13 mouse cellular contexts compared by ENCODE assay signal in genomic region chr14:47065067-47065466, GRCm38 (mm10).
A peak's percentile ranks its signal among the peaks of the same experiment; 100 is the strongest.
DNase-seq lines count a peak whose midpoint lies in the region; ATAC-seq lines count a peak whose summit lies in the region.
"Had no signal": no experiment of that assay in that cellular context is flagged by ENCODE, and none has a peak within 500 bp of the region (broad histone marks: within the 10 kb centered on the region; RNA-seq: fewer than 3 reads in every experiment).

No protein-coding gene starts in this region.

- H3K9ac ChIP-seq in kidney, embryonic 15.5 days: no peak overlapping the region
- H3K9ac ChIP-seq: forebrain, embryonic 12.5 days; hindbrain, embryonic 15.5 days; liver, embryonic 12.5 days had no signal

- H3K4me2 ChIP-seq in kidney, embryonic 15.5 days: no peak overlapping the region
- H3K4me2 ChIP-seq: forebrain, embryonic 12.5 days; hindbrain, embryonic 15.5 days; liver, embryonic 12.5 days had no signal

- H3K4me1 ChIP-seq in heart, embryonic 10.5 days: peaks cover 9% of the 10 kb centered on the region; the same call in 1 of the 2 replicates
- H3K4me1 ChIP-seq in kidney, embryonic 15.5 days: peaks cover 6% of the 10 kb centered on the region; the same call in 1 of the 2 replicates
- H3K4me1 ChIP-seq: hindbrain, embryonic 15.5 days; liver, embryonic 12.5 days had no signal

- no peak overlapping the region for H3K4me3 ChIP-seq in heart, embryonic 10.5 days
- no peak overlapping the region for H3K4me3 ChIP-seq in kidney, embryonic 15.5 days (replicated peaks)
- H3K4me3 ChIP-seq: forebrain, embryonic 12.5 days; hindbrain, embryonic 15.5 days; liver, embryonic 12.5 days had no signal

- intact Hi-C loops in heart, postnatal 10 days (cut with DNase I): no loop called here

- H3K36me3 ChIP-seq in heart, embryonic 10.5 days: peaks cover 21% of the 10 kb centered on the region
- no peaks in the 10 kb centered on the region for H3K36me3 ChIP-seq in kidney, embryonic 15.5 days
- H3K36me3 ChIP-seq: forebrain, embryonic 12.5 days; hindbrain, embryonic 15.5 days; liver, embryonic 12.5 days had no signal

- 56% methylated on average over 5 of the region's 5 CpGs for WGBS in heart, embryonic 10.5 days
- 44% methylated on average over 5 of the region's 5 CpGs for WGBS in kidney, embryonic 15.5 days

- H3K27me3 ChIP-seq in heart, embryonic 10.5 days (ENCODE audit: insufficient read depth, poor library complexity, severe bottlenecking): no peaks in the 10 kb centered on the region
- no peaks in the 10 kb centered on the region for H3K27me3 ChIP-seq in kidney, embryonic 15.5 days
- H3K27me3 ChIP-seq: CH12.LX; forebrain, embryonic 12.5 days; hindbrain, embryonic 15.5 days; Patski had no signal

- 0 out of 2 replicates have a peak overlapping the region, but pooled peaks have one; percentile 29 for H3K27ac ChIP-seq in heart, embryonic 10.5 days
- no peak overlapping the region for H3K27ac ChIP-seq in kidney, embryonic 15.5 days
- H3K27ac ChIP-seq: forebrain, embryonic 12.5 days; hindbrain, embryonic 15.5 days; liver, embryonic 12.5 days had no signal

- no peak for ATAC-seq in kidney, embryonic 15.5 days (replicated peaks; ENCODE audit: low FRiP score)
- ATAC-seq in CD4-positive, CD25-positive, alpha-beta regulatory T cell, adult 4 months: no peak
- ATAC-seq: liver, embryonic 12.5 days; lung, postnatal 0 days; Patski had no signal

- no peaks in the 10 kb centered on the region for H3K9me3 ChIP-seq in heart, embryonic 10.5 days
- no peaks in the 10 kb centered on the region for H3K9me3 ChIP-seq in kidney, embryonic 15.5 days (replicated peaks)
- H3K9me3 ChIP-seq: forebrain, embryonic 12.5 days; hindbrain, embryonic 15.5 days; liver, embryonic 12.5 days had no signal

- DNase-seq in heart, embryonic 10.5 days (ENCODE audit: low spot score): no peak
- no peak for DNase-seq in heart, adult 18-20 months
- peak; percentile 51 for DNase-seq in kidney, postnatal 14 days
- peak; percentile 19 for DNase-seq in embryo, embryonic 11 days
- DNase-seq in heart, postnatal 10 days: peak; percentile 47 to 50

Comparison
In these comparisons a context has a peak if more than half of its experiments do, and no peak if none do; other contexts are left out.
1. DNase-seq: peak in kidney, postnatal 14 days (single experiment), embryo, embryonic 11 days (single experiment) and heart, postnatal 10 days (2 of 2); none in heart, embryonic 10.5 days (single experiment) and heart, adult 18-20 months (0 of 2).